Mouse (Mus musculus) ES-E14 (cell line): Measurements from ENCODE around the gene Cux2.

ENCODE experiments used
- HCFC1 ChIP-seq: IDR thresholded peaks from 2 replicates; pipeline ENCODE4 v1.6.1; 2012; ENCODE audit warnings: low read length, inconsistent platforms, borderline replicate concordance; ENCODE audit not compliant: insufficient read depth
- ZC3H11A ChIP-seq: IDR thresholded peaks from 2 replicates; pipeline ENCODE4 v1.6.1; 2012; ENCODE audit warnings: low read depth, mild to moderate bottlenecking, inconsistent platforms, low read length, borderline replicate concordance

GRCm38 (mm10) chr5:121966940-121967339 is 83.0 kb downstream of the Cux2 start:
- TF ChIP-seq ZC3H11A (no peak), HCFC1 (no peak)
